Mouse (Mus musculus) C2C12 (cell line): ENCODE results near the gene Gm45234.

Source experiments
- CEBPB ChIP-seq: IDR thresholded peaks from one replicate; pipeline ENCODE4 v1.6.1; 2011; ENCODE audit warnings: low read depth, mild to moderate bottlenecking, control low read depth, moderate library complexity
- CTCF ChIP-seq: IDR thresholded peaks from one replicate; pipeline ENCODE4 v1.5.1; 2011; ENCODE audit not compliant: control insufficient read depth, insufficient read depth, insufficient read length
- FOSL1 ChIP-seq: IDR thresholded peaks from one replicate; pipeline ENCODE4 v1.8.0; 2011; ENCODE audit warnings: mild to moderate bottlenecking, low read length; ENCODE audit not compliant: poor library complexity, insufficient read depth, severe bottlenecking
- MAX ChIP-seq: IDR thresholded peaks from one replicate; pipeline ENCODE4 v1.6.1; 2011; ENCODE audit warnings: mild to moderate bottlenecking, control low read depth
- MYOG ChIP-seq: IDR thresholded peaks from one replicate; pipeline ENCODE4 v1.6.1; 2011; ENCODE audit not compliant: control insufficient read depth, insufficient read length; ENCODE audit errors: extremely low read depth
- USF1 ChIP-seq: IDR thresholded peaks from one replicate; pipeline ENCODE4 v1.6.1; 2011; ENCODE audit warnings: low read depth, mild to moderate bottlenecking, control low read depth, moderate library complexity

- TF ChIP-seq CTCF = no peak
- TF ChIP-seq MYOG = no peak
- no peak for TF ChIP-seq FOSL1
- TF ChIP-seq USF1 = no peak
- TF ChIP-seq MAX = no peak
- no peak for TF ChIP-seq CEBPB
Observed at GRCm38 (mm10) chr6:124702102-124702783, 53.6 kb downstream of the Gm45234 start.
